Mouse (Mus musculus) stomach, embryonic 14.5 days (tissue): ENCODE data around the gene Rnf213. TPM values are rescaled to one million over a fixed set of nuclear protein-coding genes. Genes with fewer than 3 reads are reported as not detected.

ENCODE experiments used
- ATAC-seq: fragments of 200-750 bp; cut with Nextera tagmentation; 2 replicates; pipeline ENCODE4 v1.8.0; 2017; ENCODE audit warnings: low read depth, moderate TSS enrichment; ENCODE audit not compliant: insufficient number of reproducible peaks, insufficient read depth, low FRiP score
- H3K27ac ChIP-seq: fragments of 300-500 bp; sonication (generic); 2 replicates; pipeline ENCODE4 v1.5.1; 2014; ENCODE audit warnings: mild to moderate bottlenecking, low read length, moderate library complexity, mixed read lengths
- H3K27me3 ChIP-seq: fragments of 300-500 bp; sonication (generic); 2 replicates; pipeline ENCODE4 v1.6.1; 2014; ENCODE audit warnings: low read length, control low read depth, mixed read lengths; ENCODE audit not compliant: control insufficient read depth, insufficient read depth
- H3K36me3 ChIP-seq: fragments of 300-500 bp; sonication (generic); 2 replicates; pipeline ENCODE4 v1.6.1; 2014; ENCODE audit warnings: mild to moderate bottlenecking, control low read depth, low read length, moderate library complexity, mixed read lengths; ENCODE audit not compliant: control insufficient read depth, insufficient read depth
- H3K4me1 ChIP-seq: fragments of 300-500 bp; sonication (generic); 2 replicates; pipeline ENCODE4 v1.6.1; 2014; ENCODE audit warnings: low read length, control low read depth, mixed read lengths; ENCODE audit not compliant: control insufficient read depth, insufficient read depth
- H3K4me2 ChIP-seq: fragments of 300-500 bp; sonication (generic); replicated peaks from 2 replicates; pipeline ENCODE4 v1.6.1; 2014; ENCODE audit warnings: low read depth, low read length, control low read depth
- H3K4me3 ChIP-seq: fragments of 300-500 bp; sonication (generic); 2 replicates; pipeline ENCODE4 v1.5.1; 2014; ENCODE audit warnings: low read depth, low read length, control low read depth
- H3K9ac ChIP-seq: fragments of 300-500 bp; sonication (generic); replicated peaks from 2 replicates; pipeline ENCODE4 v1.6.1; 2014; ENCODE audit warnings: low read depth, mild to moderate bottlenecking, control low read depth, low read length, moderate library complexity, mixed read lengths
- H3K9me3 ChIP-seq: fragments of 300-500 bp; sonication (generic); 2 replicates; pipeline ENCODE4 v1.6.1; 2016; ENCODE audit warnings: low read depth, low read length, control low read depth; ENCODE audit not compliant: control insufficient read depth
- WGBS: fragments of 180-500 bp; shearing (Covaris S2); extraction: QIAGEN DNeasy Blood & Tissue Kit; methylation state at CpG from one replicate; pipeline ENCODE4 v1.1.7; 2014; 5-methylcytosine and 5-hydroxymethylcytosine counted together
- polyA plus RNA-seq: library from polyadenylated mRNA; unstranded; fragments of >200 nt; fragmentation: Nextera tagmentation; extraction: Ambion mirVana; gene quantifications from 2 replicates; pipeline ENCODE4 v1.2.1, GENCODE M21; 2014

The Rnf213 gene
- polyA plus RNA-seq, 1 experiment from 2014 or later: 11.1 TPM

DNA sequence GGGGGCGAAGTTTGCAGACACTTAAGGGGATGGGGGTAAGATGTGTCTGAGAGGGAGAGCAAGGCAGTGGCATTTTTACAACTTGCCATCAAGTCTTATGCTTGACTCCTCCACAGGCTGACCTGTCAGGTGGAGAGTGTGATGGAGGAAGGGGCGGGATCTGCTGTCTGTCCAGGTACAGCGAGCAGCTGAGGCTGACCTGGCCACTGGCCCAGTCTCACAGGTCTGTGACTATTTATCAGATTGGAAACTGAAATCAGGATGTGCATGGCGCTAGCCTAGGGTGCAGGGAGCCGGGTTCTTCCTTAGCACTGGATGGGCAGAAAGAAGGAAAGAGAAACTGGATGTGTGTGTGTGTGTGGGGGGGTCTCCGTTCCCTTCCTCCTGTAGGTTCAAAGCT lies 1.3 kb downstream of the Rnf213 start:
- peaks cover 3% of the 10 kb centered on the region; the same call in 1 of the 2 replicates for H3K27me3 ChIP-seq
- H3K4me2 ChIP-seq: peak overlapping the region; percentile 76
- no peak overlapping the region for H3K27ac ChIP-seq
- peaks cover 21% of the 10 kb centered on the region for H3K4me1 ChIP-seq
- no peak for ATAC-seq
- H3K36me3 ChIP-seq: no peaks in the 10 kb centered on the region
- 45% methylated on average over 6 of the region's 6 CpGs for WGBS
- no peaks in the 10 kb centered on the region for H3K9me3 ChIP-seq
- no peak overlapping the region for H3K9ac ChIP-seq
- peak overlapping the region; percentile 49; the same call in 1 of the 2 replicates for H3K4me3 ChIP-seq

- H3K36me3 ChIP-seq: no peaks in the 10 kb centered on the region
- H3K4me2 ChIP-seq: no peak overlapping the region
- H3K27ac ChIP-seq: no peak overlapping the region
- no peak overlapping the region for H3K9ac ChIP-seq
- 38% methylated on average over 7 of the region's 7 CpGs for WGBS
- ATAC-seq: no peak
- peaks cover 3% of the 10 kb centered on the region; the same call in 1 of the 2 replicates for H3K27me3 ChIP-seq
- H3K4me1 ChIP-seq: peaks cover 16% of the 10 kb centered on the region
- no peak overlapping the region for H3K4me3 ChIP-seq
- H3K9me3 ChIP-seq: no peaks in the 10 kb centered on the region
These were observed 2.5 kb downstream of the Rnf213 start for GRCm38 (mm10) chr11:119395394-119395793.

DNA sequence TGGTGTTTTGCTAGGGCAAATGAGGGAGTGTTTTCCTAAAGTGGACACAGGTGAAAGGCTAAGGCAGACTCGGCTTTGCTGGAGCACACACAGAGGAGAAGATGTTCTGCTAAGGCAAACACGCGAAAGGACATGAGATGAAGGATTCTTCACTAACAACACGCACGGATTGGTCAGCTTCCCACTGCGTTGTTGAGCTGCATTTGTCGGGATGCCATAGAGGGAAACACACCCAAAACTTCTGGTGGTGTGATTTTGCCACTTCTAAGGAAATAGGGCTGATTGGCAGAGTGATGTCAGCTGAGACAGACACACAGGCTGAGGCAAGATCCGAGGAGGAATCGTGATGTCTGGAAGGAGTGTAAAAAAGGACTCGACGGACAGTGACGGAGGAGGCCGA lies 3.0 kb downstream of the Rnf213 start:
- no peaks in the 10 kb centered on the region for H3K9me3 ChIP-seq
- WGBS: 29% methylated on average over 13 of the region's 13 CpGs
- no peaks in the 10 kb centered on the region for H3K36me3 ChIP-seq
- no peak overlapping the region for H3K9ac ChIP-seq
- no peak overlapping the region for H3K27ac ChIP-seq
- no peak overlapping the region for H3K4me2 ChIP-seq
- H3K4me1 ChIP-seq: peaks cover 13% of the 10 kb centered on the region
- ATAC-seq: no peak
- H3K4me3 ChIP-seq: no peak overlapping the region
- H3K27me3 ChIP-seq: peaks cover 3% of the 10 kb centered on the region; the same call in 1 of the 2 replicates

GRCm38 (mm10) chr11:119396461-119396860 lies 3.6 kb downstream of the Rnf213 start:
- H3K36me3 ChIP-seq: no peaks in the 10 kb centered on the region
- H3K9me3 ChIP-seq: no peaks in the 10 kb centered on the region
- H3K27ac ChIP-seq: no peak overlapping the region
- WGBS: 76% methylated on average over 7 of the region's 7 CpGs
- peaks cover 3% of the 10 kb centered on the region; the same call in 1 of the 2 replicates for H3K27me3 ChIP-seq
- H3K9ac ChIP-seq: no peak overlapping the region
- H3K4me1 ChIP-seq: peaks cover 13% of the 10 kb centered on the region
- no peak for ATAC-seq
- no peak overlapping the region for H3K4me3 ChIP-seq
- no peak overlapping the region for H3K4me2 ChIP-seq

- Histone ChIP-seq H3K4me2 (no peak overlapping the region), H3K27ac (no peak overlapping the region), H3K36me3 (no peaks in the 10 kb centered on the region), H3K9ac (no peak overlapping the region), H3K9me3 (no peaks in the 10 kb centered on the region), H3K27me3 (no peaks in the 10 kb centered on the region), H3K4me1 (no peaks in the 10 kb centered on the region), H3K4me3 (no peak overlapping the region)
- WGBS: 49% methylated on average over 11 of the region's 11 CpGs
- ATAC-seq: no peak
These were observed 9.7 kb downstream of the Rnf213 start for GRCm38 (mm10) chr11:119402501-119403160.

- Histone ChIP-seq H3K4me2 (no peak overlapping the region), H3K9me3 (no peaks in the 10 kb centered on the region), H3K36me3 (no peaks in the 10 kb centered on the region), H3K27ac (no peak overlapping the region), H3K27me3 (no peaks in the 10 kb centered on the region), H3K4me3 (no peak overlapping the region), H3K4me1 (no peaks in the 10 kb centered on the region), H3K9ac (no peak overlapping the region)
- no peak for ATAC-seq
- 67% methylated on average over 5 of the region's 5 CpGs for WGBS
These were observed 11.7 kb downstream of the Rnf213 start for GRCm38 (mm10) chr11:119404627-119405026.

GRCm38 (mm10) chr11:119407381-119407780 lies 14.5 kb downstream of the Rnf213 start:
- H3K4me3 ChIP-seq: no peak overlapping the region
- H3K27ac ChIP-seq: no peak overlapping the region
- H3K27me3 ChIP-seq: no peaks in the 10 kb centered on the region
- no peak overlapping the region for H3K9ac ChIP-seq
- H3K36me3 ChIP-seq: no peaks in the 10 kb centered on the region
- no peaks in the 10 kb centered on the region for H3K4me1 ChIP-seq
- no peak overlapping the region for H3K4me2 ChIP-seq
- no peak for ATAC-seq
- 90% methylated on average over 6 of the region's 6 CpGs for WGBS
- H3K9me3 ChIP-seq: no peaks in the 10 kb centered on the region

DNA sequence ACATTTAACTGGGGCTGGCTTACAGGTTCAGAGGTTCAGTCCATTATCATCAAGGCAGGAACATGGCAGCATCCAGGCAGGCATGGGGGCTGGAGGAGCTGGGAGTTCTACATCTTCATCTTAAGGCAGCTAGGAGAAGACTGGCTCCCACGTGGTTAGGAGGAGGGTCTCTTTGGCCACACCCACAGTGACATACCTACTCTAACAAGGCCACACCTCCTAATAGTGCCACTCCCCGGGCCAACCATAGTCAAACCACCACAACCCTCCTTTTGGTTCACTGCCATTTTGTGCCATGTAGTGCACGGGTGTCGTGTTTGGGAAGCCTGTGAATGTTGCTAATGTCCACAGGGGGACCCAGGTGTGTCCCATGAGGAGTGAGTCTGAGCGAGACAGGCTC lies 15.1 kb downstream of the Rnf213 start:
- no peak overlapping the region for H3K27ac ChIP-seq
- H3K27me3 ChIP-seq: no peaks in the 10 kb centered on the region
- no peak overlapping the region for H3K9ac ChIP-seq
- WGBS: 58% methylated on average over 5 of the region's 5 CpGs
- H3K4me1 ChIP-seq: no peaks in the 10 kb centered on the region
- no peak overlapping the region for H3K4me3 ChIP-seq
- H3K36me3 ChIP-seq: no peaks in the 10 kb centered on the region
- H3K9me3 ChIP-seq: no peaks in the 10 kb centered on the region
- no peak overlapping the region for H3K4me2 ChIP-seq
- no peak for ATAC-seq
